Mouse (Mus musculus) CD4-positive, CD25-positive, alpha-beta regulatory T cell, adult 2 months (primary cell): ENCODE data around the gene Gm7137.
"Not testable (repeated sequence)": the region's sequence is repeated elsewhere in the genome, so short reads cannot be mapped to it uniquely, and the experiment has no call there.

Experiments
- DNase-seq: peaks from one replicate; pipeline ENCODE4 v3.0.0-alpha.2; 2012; ENCODE audit warnings: low read depth, low spot score

Gm7137 gene

GRCm38 (mm10) chr10:77787876-77788275 is at the start of gene Gm7137:
Gene Gm7137, minus strand, starts transcription at chr10:77788200.
- DNase-seq = not testable (repeated sequence)

GRCm38 (mm10) chr10:77835647-77836046 is 47.6 kb upstream of the Gm7137 start, which contains the start of gene Krtap10-10:
Gene Krtap10-10, plus strand, starts transcription at chr10:77835947.
- DNase-seq = no peak

- no peak for DNase-seq
Measured at GRCm38 (mm10) chr10:77826951-77827350, 39.0 kb upstream of the Gm7137 start, which contains the start of gene Krtap10-4. Gene Krtap10-4, minus strand, starts transcription at chr10:77827095.

GRCm38 (mm10) chr10:77819203-77819602 is 31.2 kb upstream of the Gm7137 start:
- DNase-seq = no peak

- no peak for DNase-seq
Measured at GRCm38 (mm10) chr10:77818523-77818922, 30.5 kb upstream of the Gm7137 start.

- DNase-seq = peak; percentile 57
Measured at GRCm38 (mm10) chr10:77815514-77815913, 27.5 kb upstream of the Gm7137 start.

DNA sequence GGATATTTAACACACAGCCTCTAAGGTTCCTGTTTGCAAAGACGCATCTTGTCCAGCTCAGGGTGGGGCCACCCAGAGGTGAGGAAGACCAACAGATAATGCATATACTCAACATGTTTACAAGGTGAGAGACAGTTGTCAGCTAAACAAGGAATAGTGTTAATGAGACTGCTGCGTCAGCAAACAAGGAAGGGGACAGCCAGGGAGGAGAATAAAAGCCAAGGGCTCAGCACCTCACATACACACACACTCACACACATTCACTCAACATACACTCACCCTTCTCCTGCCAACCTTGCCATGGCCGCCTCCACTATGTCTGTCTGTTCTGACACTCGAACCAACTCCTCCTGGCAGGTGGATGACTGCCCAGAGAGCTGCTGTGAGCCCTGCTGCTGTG is 26.4 kb upstream of the Gm7137 start, which contains the start of gene Gm2696:
Gene Gm2696 (plus strand): TSS at position 301 of the 400 bp plus-strand sequence.
- no peak for DNase-seq

DNA sequence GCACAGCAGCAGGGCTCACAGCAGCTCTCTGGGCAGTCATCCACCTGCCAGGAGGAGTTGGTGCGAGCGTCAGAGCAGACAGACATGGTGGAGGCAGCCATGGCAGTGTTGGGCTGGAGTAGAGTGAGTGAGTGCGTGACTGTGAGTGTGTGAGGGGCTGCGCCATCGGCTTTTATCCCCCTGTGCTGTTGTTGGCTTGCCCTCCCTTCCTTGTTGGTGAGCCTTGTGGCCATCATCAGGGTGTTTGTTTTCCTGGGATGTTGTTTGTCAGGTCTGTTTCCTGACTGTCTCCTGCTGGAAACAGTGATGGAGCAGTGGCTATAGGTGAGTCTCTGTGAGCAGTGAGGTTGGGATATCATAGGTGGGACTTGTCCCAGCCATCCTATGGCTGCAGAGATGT is 23.7 kb upstream of the Gm7137 start, which contains the start of gene Gm9507:
Gene Gm9507 (minus strand): TSS at position 101 of the 400 bp plus-strand sequence.
- no peak for DNase-seq

DNA sequence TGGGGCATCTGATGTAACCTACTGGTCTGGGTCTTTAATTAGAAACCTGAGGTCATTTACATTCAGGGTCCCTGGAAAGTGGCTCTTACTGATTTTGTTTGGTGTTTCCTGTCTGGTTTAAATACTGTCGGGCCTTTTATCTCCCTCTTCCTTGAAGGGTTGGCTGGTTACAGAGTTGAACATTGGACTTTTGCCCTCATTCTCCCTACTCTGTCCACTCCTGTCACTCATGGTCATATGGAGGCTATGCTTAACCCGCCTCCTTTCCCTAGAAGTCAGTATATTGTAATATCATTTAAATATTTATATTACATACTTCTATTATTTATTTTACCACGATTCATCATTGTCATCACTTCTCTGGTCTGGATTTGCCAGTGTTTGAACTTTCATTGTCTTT is 16.1 kb upstream of the Gm7137 start:
- no peak for DNase-seq

DNA sequence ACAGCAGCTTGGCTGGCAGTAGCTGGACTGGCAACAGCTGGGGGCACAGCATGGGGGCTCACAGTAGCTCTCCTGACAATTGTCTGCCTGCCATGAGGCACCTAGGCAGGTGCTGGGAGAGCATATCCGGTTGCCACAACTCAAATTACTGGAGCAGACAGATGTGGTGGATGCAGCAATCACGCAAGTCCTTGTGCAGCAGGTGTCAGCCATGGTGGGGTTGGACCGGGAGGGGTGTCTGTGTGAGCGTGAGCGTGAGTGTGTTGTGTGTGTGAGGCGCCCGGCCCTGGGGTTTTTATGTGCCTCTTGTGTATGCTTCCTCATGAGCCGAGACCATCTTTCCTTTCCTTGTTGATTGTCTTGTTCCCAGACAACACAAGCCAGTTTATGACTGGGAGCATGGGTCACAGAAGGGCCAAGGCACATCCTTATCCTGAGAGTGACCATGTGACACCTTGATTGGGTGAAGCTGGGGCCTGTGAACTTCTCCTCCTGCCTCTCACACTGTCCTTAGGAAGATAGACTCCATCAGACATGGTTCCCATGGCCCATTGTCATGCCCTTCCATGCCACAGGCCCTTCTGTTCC is 11.0 kb upstream of the Gm7137 start, which contains the start of gene Gm19668:
Gene Gm19668 (minus strand): TSS at position 213 of the 588 bp plus-strand sequence.
- DNase-seq = no peak

DNA sequence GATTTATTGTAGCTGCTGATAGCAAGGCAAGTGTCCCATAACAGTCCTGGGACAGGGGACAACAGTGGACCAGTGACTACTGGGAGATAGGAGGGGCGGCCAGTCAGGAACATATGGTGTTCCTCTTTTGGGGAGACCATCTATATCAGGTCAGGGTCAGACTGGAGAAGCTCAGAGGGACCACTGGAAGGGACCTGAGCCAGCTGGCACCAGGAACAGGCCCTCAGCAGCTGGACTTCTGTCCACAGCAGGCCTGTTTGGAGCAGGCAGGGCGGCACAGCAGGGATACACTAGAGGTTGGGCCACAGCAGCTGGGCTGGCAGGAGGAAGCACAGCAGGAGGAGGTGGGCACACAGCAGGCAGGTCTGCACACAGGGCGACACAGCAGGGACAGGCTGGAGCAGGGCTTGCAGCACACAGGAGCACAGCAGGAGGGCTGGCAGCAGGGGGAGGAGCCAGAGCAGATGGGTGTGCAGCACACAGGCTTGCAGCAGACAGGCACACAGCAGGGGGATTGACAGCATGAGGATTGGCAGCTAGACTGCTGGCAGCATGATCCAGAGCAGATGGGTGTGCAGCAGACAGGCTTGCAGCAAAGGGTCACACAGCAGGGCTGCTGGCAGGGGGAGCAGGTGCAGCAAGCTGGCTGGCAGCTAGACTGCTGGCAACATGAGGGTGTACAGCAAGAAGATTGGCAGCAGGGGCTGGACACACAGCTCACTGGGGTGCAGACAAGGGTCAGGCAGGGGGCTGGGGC is 10.3 kb upstream of the Gm7137 start:
- not testable (repeated sequence) for DNase-seq

DNA sequence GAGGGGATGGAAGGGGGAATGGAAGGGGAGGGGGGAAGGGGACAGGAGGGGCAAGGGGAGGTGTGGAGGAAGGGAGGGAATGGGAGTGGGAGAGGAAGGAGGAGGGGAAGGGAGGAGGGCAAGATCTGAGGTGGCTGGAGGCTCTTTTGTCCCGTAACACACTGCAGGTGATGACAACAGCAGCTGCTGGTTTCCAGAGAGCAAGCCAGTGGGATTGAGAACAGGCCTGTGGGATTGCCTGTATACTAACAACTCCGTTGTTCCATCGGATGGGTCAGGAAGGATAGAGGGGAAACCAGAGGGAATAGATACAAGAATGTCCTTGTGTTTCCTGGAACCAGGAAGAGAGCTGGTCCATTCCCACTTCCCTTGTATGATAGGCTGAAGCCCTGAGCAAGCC is 9.7 kb upstream of the Gm7137 start:
- DNase-seq = no peak

GRCm38 (mm10) chr10:77794976-77795375 is 7.0 kb upstream of the Gm7137 start, which contains the start of gene Gm9639:
Gene Gm9639, minus strand, starts transcription at chr10:77795076.
- DNase-seq = no peak

GRCm38 (mm10) chr10:77788621-77789020 is 621 bp upstream of the Gm7137 start:
- no peak for DNase-seq

DNA sequence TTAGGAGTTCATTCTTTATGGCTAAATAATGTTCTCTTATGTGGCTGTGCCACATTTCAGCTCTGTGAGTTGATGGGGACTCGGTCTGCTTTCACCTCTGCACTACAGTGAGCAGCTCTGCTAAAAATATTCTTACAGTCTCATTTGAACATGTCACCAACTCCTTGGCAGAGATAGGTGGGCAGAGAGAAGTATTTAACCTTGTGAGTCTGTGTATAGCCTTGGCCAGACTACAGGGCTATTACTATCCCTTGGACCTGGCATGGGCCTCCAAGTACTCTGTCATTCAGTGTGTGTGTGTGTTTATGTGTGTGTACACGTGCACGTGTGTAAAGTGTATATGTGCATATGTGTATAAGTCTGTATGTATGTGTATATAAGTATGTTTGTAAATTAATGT is 4.6 kb downstream of the Gm7137 start:
- not testable (repeated sequence) for DNase-seq

DNA sequence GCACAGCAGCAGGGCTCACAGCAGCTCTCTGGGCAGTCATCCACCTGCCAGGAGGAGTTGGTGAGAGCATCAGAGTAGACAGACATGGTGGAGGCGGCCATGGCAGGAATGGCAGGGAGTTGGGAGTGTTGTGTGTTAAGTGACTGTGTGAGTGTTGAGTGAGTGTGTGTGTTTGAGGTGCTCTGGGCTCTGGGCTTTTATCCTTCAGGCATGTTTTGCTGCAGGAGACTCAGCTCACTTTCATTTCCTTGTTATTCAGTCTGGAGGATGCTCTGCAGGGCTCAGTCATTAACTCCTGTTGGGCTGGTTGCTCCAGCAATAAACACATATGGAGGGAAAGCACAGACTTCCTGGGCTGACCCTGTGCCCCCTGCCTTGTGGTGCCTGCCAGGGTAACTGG is 5.6 kb downstream of the Gm7137 start, which contains the start of gene Gm3250:
Gene Gm3250 (minus strand): TSS at position 101 of the 400 bp plus-strand sequence.
- not testable (repeated sequence) for DNase-seq

DNA sequence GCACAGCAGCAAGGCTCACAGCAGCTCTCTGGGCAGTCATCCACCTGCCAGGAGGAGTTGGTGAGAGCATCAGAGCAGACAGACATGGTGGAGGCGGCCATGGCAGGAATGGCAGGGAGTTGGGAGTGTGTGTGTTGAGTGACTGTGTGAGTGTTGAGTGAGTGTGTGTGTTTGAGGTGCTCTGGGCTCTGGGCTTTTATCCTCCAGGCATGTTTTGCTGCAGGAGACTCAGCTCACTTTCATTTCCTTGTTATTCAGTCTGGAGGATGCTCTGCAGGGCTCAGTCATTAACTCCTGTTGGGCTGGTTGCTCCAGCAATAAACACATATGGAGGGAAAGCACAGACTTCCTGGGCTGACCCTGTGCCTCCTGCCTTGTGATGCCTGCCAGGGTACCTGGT is 11.2 kb downstream of the Gm7137 start, which contains the start of gene Gm7138:
Gene Gm7138 (minus strand): TSS at position 101 of the 400 bp plus-strand sequence.
- not testable (repeated sequence) for DNase-seq

- not testable (repeated sequence) for DNase-seq
Measured at GRCm38 (mm10) chr10:77772142-77772541, 15.9 kb downstream of the Gm7137 start.

- DNase-seq = not testable (repeated sequence)
Measured at GRCm38 (mm10) chr10:77771225-77771624, 16.8 kb downstream of the Gm7137 start, which contains the start of gene Gm3238. Gene Gm3238, minus strand, starts transcription at chr10:77771325.

DNA sequence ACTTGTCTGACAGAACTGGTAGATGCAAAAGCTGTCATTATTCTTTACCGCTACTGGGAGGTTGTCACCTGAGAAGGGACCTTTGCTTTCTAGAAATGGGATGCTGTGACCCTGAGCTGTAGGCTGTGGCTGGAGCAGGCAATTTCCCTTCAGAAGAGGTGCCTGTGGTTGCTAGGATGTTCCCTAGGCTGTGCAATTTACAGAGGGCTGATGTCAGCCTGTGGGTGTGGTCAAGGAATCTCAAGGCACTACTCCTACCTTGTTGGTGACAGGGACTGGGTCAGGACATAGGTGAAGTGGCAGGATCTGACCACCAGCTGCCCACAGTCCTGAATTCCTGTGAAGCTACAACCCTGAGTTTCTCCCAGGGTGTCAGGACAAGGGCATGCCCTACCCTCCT is 18.3 kb downstream of the Gm7137 start:
- DNase-seq = no peak

GRCm38 (mm10) chr10:77759582-77759981 is 28.4 kb downstream of the Gm7137 start, which contains the start of gene Gm3233:
Gene Gm3233, minus strand, starts transcription at chr10:77759682.
- DNase-seq = not testable (repeated sequence)

DNA sequence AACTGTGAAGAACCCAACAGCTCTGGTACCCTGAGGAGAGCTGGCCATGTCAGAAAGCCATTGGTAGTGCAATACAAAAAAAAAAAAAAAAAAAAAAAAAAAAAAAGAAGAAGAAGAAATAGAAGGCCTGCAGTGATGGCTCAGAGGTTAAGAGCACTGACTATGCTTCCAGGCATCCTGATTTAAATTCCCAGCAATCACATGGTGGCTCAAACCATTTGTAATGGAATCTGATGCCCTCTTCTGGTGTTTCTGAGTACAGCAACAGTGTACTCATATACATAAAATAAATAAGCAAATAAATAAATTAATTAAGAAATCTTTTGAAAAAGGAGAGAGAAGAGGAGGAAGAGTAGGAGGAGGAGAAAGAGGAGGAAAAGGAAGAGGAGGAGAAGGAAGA is 34.6 kb downstream of the Gm7137 start:
- DNase-seq = peak; percentile 6
